12 mouse cellular contexts compared by ENCODE assay signal in genomic region chr4:46258774-46259173, GRCm38 (mm10).
DNase-seq lines count a peak whose midpoint lies in the region; ATAC-seq and TF ChIP-seq lines count a peak whose summit lies in the region.
"Had no signal": no experiment of that assay in that cellular context is flagged by ENCODE, and none has a peak within 500 bp of the region (broad histone marks: within the 10 kb centered on the region; RNA-seq: fewer than 3 reads in every experiment).

No protein-coding gene starts in this region.

- H3K36me3 ChIP-seq in lung, embryonic 14.5 days (ENCODE audit: insufficient read depth), result no peaks in the 10 kb centered on the region
- H3K36me3 ChIP-seq: limb, embryonic 12.5 days; neural tube, embryonic 15.5 days had no signal

- H3K4me3 ChIP-seq in lung, embryonic 14.5 days (ENCODE audit: low read depth, low read length), result no peak overlapping the region
- no peak overlapping the region for H3K4me3 ChIP-seq in lung, adult 2 months (replicated peaks; ENCODE audit: extremely low read depth, low read depth, low read length)
- H3K4me3 ChIP-seq: limb, embryonic 12.5 days; neural tube, embryonic 15.5 days had no signal

- H3K27me3 ChIP-seq in lung, embryonic 14.5 days (ENCODE audit: insufficient read depth, low read length), result no peaks in the 10 kb centered on the region
- H3K27me3 ChIP-seq: limb, embryonic 12.5 days; neural tube, embryonic 15.5 days had no signal

- no peak overlapping the region for H3K27ac ChIP-seq in lung, embryonic 14.5 days (ENCODE audit: low read depth)
- H3K27ac ChIP-seq: limb, embryonic 12.5 days; neural tube, embryonic 15.5 days had no signal

- DNase-seq in frontal cortex, postnatal 10 days (ENCODE audit: low spot score in 2 of 2), result no peak
- DNase-seq in lung, embryonic 14.5 days, result peak; percentile 66
- no peak for DNase-seq in lung, adult 2 months
- DNase-seq in cerebellum, adult 8-10 months, result peak; percentile 19
- DNase-seq in lung, postnatal 36 days, result peak; percentile 7
- no peak for DNase-seq in gastrocnemius, postnatal 25 days
- DNase-seq in embryo, embryonic 11 days, result no peak
- DNase-seq: adrenal gland, postnatal 14 days; kidney, adult 11 months had no signal

- TF ChIP-seq CTCF in lung, embryonic 14.5 days (IDR thresholded peaks at IDR 0.05; ENCODE audit: low read depth), result peak; percentile 60
- TF ChIP-seq CTCF in lung, adult 2 months (IDR thresholded peaks at IDR 0.05; ENCODE audit: insufficient read depth, low read length), result no peak

- no peak overlapping the region for H3K4me2 ChIP-seq in lung, embryonic 14.5 days
- H3K4me2 ChIP-seq: limb, embryonic 12.5 days; neural tube, embryonic 15.5 days had no signal

- TF ChIP-seq POLR2A in lung, adult 2 months (IDR thresholded peaks at IDR 0.05; ENCODE audit: borderline replicate concordance, extremely low read depth, low read depth, low read length), result no peak

- no peaks in the 10 kb centered on the region for H3K9me3 ChIP-seq in lung, embryonic 14.5 days (ENCODE audit: low read depth, low read length)
- H3K9me3 ChIP-seq: limb, embryonic 12.5 days; neural tube, embryonic 15.5 days had no signal

- H3K9ac ChIP-seq in lung, embryonic 14.5 days, result no peak overlapping the region
- H3K9ac ChIP-seq: limb, embryonic 12.5 days; neural tube, embryonic 15.5 days had no signal

- no peaks in the 10 kb centered on the region for H3K4me1 ChIP-seq in lung, embryonic 14.5 days (ENCODE audit: insufficient read depth)
- no peaks in the 10 kb centered on the region for H3K4me1 ChIP-seq in lung, adult 2 months (ENCODE audit: control insufficient read depth, insufficient read depth, low read length)
- H3K4me1 ChIP-seq: limb, embryonic 12.5 days; neural tube, embryonic 15.5 days had no signal

- peak; percentile 90 for ATAC-seq in frontal cortex, adult (ENCODE audit: low TSS enrichment)
- ATAC-seq in lung, embryonic 14.5 days (ENCODE audit: insufficient read depth), result no peak

- WGBS in lung, embryonic 14.5 days, result 54% methylated on average over 5 of the region's 5 CpGs
- WGBS in lung, adult 2 months, result 54% methylated on average over 5 of the region's 5 CpGs

Comparison
In these comparisons a context has a peak if more than half of its experiments do, and no peak if none do; other contexts are left out.
1. DNase-seq: peak in lung, embryonic 14.5 days (single experiment), cerebellum, adult 8-10 months (single experiment) and lung, postnatal 36 days (single experiment); none in frontal cortex, postnatal 10 days (0 of 2), lung, adult 2 months (single experiment), gastrocnemius, postnatal 25 days (single experiment) and embryo, embryonic 11 days (single experiment).